Mouse (Mus musculus): ENCODE measurements around the gene Pfdn2.
A peak's percentile ranks its signal among the peaks of the same experiment; 100 is the strongest.

The Pfdn2 gene

DNA sequence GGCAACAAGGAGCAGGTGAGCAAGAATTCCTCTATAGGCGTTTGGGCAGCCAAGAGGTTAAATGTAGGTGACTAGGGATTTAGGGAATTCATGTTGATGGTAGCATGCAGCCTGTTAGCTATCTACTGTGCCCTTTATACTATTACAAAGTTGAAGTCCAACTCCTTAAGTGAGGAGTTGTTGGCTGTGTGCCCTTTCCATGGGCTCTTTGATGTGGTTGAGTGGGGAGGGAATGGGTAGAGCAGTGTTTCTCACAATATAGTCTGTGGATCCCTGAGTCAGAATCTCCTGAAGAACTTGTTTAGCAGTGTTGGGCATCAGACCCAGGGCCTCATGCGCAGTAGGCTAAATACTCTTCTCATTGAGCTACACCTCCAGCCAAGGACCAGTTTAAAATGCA, 11.3 kb downstream of the Pfdn2 start:
- DNase-seq (ENCODE audit: low spot score) = no peak

DNA sequence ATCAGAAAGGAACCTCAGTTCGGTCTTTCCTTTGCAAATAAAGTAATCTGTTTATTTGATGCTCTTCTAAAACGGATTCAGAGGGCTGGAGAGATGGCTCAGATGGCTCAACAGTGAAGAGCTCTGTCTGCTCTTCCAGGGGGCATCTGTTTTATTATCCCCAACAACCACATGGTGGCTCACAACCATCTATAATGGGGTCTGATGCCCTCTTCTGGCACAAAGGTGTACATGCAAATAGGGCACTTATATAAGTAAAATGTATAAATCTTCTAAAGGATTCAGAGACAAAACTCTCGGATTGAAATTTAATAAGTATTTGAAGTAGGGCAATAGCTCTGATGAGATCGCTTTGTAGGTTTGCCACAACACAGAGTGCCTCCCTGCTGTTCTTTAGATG, 13.0 kb downstream of the Pfdn2 start:
- no peak for DNase-seq (ENCODE audit: low spot score)

DNA sequence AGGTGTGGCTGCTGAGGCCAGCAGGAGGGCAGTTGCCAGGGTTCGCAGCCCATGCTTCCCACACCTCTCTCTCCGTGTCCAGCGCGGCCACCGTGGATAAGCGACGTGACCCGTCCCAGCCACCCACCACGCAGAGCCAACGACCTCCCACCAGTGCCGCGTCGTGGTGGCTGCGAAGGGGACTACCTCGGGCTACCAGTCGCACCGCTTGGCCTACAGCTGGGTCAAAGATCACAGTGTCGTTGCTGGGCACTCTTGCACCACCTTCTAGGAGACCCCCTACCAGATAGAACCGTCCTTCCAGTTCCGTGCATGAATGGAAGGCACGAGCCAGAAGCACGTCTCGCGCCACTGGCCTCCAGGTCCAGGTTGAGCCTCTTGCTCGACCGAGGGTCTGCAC, 14.8 kb downstream of the Pfdn2 start:
- DNase-seq (ENCODE audit: low spot score) = no peak

DNA sequence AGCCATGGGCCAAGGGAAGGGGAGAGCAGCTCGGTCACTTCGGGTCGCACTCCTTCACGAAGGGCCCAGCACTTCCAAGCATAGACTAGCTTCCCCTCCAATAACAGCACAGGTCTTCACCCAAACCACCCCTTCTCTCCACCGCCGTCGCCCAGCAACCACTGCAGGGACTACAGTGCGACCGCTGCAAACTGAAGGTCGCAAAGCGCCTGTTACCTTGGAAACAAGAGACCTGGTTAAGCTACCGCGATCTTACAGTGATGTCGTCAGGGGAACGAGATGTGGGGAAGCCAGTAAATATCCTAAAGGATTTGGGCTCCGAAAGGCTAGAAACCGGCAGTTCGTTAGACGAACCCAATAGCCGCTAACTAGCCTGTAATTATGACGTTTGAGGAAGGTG, 15.2 kb downstream of the Pfdn2 start, which contains the start of gene Klhdc9:
Gene Klhdc9, minus strand, starts transcription at position 143 of the 400 bp plus-strand sequence.
- peak; percentile 89 for DNase-seq (ENCODE audit: low spot score)

DNA sequence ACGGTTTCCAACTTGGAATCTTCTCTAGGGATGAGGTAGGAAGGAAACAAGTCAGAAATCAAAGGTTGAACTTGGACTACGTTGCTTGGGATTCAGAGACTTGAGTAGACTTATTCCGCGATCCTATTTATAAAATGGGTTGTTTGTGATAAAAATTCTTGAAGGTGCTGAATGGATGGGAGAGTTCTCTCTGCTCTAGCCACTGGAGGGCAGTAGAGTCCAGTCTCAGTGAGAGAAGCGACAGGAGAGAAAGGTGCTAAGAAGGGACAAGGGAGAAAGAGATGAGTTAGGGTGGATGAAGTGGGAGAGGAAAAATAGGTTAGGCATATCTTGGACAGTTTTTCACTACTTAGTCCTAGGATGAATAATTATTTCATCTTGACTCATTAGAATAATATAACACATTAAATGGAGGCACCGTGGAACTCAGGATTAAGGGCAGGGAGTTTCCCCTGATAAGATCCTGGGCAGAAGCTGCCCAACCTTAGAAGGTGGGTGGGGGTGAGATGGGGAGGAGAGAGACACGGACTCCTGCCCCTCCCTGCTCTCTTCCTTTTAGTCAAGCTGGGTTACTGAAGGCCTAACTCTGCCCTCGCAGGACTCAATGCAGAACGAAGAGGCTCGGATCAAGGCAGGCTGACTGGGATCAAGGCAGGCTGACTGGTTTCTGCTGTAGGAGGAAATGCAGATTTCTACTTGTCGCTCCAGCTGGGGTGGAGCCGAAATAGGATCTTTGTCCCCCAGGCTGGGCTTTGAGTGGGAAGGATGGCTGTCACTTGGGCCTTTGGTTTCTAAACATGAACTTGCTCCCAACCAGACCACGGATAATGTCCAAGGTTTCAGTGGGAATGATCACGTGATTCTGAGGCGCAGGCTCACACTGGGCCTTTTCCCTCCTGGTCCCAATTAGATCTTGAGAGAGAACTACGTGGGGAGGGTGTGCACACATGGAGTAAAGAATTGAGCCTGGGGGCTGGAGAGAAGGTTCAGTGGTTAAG, 15.9 kb downstream of the Pfdn2 start:
- peak; percentile 64 for DNase-seq (ENCODE audit: low spot score)

DNA sequence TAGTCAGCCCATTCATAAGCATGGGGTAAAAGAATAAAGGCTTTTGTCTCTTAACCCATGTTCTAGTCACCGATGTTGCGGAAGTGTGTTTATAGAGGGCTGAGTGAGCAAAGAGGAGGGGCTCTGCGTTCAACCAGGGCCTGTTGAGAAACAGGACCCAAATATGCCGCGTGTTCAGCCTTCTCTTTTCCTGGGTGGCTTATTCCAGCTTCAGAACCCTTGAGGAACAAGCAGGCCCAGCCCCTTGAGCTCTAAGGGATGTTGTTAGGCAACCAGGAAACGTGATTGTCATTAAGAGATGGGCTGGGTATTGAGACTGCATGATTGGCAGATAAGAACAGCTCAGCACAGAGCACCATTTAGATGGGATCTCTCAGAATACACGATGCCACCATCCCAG, 20.5 kb downstream of the Pfdn2 start:
- no peak for DNase-seq (ENCODE audit: low spot score)

DNA sequence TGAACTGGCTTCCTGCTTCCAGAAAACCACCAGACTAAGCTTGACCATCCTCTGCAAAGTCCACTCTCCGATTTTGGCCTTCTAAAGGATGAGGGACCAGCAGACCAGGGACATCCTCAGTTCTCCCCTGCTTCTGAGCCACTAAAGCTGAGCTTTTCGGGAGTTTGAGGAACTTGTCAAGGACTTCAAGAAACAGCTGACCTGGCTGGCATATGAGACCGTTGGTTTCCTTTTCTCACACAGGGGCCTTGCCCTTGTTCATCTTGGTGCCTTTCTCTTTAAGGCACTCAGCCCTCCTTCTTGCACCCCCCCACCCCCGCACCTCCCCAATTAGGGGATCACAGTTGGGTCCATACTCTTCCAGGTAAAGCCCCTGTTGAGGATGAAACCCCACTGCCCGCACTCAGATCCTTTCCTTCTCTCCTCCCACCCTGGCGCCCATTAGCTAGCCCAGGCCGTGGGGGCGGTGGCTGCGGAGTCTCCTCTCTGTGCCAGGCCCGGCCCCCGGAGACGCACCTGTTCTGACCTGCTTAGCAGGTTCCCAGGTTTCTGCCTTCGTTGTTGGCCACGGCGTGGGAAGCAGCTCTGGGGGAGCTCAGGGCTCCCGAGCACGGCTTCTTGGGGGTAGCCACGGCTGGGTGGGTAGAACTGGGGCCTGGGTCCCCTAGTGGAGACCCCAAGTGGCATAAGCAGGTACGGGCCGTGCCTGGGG, 24.5 kb downstream of the Pfdn2 start, which contains the start of gene Nectin4:
Gene Nectin4, plus strand, starts transcription at position 255 of the 712 bp plus-strand sequence.
- DNase-seq (ENCODE audit: low spot score) = no peak

DNA sequence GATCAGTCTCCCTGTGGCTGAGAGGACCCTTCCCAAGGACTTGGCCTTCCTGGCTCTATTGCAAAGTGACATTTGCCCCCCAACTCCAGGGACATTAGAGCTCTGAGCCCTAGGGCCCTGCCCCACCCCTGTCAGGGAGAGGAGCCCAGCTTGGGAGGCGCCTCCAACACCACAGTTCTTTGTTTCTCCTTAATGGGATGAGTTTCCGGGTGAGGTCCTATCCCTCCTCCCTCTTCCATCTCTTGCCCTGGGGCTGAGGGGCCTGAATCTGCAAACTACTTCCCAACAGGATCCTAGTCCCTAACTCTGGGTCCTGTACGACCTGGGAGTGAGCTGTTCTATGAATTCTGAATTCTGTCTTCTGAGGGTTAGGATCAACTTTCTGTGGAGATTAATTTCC, 27.4 kb downstream of the Pfdn2 start:
- DNase-seq (ENCODE audit: low spot score) = no peak

DNA sequence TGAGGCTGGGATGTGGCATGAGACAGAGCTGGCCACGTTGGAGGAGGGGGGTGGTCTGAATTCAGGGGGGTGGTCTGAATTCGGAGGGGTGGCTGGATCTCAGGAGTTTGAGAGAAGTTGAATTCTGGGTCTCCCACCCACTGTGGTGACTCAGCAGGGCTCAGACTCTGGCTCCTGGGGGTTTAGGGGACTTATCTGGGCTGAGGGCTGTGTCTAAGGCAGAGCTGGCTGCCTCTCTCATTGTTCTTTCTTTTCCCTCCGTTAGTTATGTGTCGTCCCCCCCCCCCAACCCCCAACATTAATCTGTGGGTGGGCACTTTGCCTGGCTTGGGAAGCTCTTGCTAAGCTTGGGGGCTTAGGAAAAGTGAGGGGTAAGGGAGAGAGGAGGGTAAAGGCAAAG, 28.5 kb downstream of the Pfdn2 start:
- no peak for DNase-seq (ENCODE audit: low spot score)

DNA sequence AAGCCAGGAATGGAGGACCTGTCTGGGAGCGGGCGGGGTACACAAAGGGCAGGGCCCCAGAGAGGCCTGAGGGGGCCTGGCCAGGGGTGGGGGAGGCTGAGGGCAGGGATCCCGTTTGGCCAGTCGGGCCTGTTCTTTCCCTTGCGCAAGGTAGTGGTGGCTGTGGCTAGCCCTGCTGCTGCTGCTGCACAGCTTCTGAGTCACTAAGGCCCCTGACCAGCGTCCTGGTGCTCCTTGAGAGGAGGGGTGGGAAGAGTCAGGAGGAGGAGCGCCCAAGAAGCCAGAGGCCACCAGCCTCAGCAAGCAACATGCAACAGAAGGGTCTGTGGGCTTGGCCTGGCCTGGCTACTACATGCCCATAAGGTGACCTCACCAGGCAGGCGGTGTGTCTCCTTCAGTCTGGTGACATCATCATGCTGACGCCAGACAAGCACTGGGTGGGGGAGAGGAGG, 30.2 kb downstream of the Pfdn2 start:
- DNase-seq (ENCODE audit: low spot score) = no peak

DNA sequence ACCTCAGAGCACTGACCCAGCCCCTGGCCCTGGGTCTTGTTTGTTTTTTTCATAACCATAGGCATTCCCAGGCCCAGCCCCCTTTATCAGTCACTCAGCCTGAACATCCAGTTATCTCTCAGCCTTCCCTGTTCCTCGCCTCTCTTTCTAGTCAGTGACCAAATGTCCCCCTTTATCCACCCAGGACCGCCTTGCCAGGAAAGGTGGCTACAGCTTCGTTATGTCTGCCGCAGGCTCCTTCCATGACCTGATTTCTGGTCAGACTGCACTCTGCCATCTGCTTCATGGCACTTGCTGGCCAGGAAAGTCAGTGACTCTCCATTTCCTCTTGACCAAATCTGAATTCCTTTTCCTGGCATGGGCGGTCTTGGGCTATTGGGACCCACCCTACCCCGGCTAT, 32.8 kb downstream of the Pfdn2 start:
- no peak for DNase-seq (ENCODE audit: low spot score)

DNA sequence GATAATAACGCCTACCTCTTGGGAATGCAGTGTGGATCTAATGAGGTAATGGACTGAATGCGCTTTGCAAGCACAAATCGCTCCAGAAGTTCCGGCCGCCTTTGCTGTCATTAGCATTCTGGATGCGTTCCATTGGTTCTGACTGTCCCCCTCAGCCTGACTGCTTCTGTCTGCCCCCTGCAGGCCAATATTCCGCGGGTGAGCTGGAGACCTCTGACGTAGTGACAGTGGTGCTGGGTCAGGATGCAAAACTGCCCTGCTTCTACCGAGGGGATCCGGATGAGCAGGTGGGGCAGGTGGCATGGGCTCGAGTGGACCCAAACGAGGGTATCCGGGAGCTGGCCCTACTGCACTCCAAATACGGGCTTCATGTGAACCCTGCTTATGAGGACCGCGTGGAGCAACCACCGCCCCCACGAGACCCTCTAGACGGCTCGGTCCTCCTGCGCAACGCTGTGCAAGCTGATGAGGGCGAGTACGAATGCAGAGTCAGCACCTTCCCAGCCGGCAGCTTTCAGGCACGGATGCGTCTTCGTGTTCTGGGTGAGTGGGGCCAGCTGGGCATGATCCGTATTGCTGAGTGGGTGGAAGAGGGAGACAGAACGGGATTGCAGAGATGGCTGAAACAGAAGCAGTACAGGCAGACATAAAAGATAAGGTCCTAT, 34.6 kb downstream of the Pfdn2 start:
- DNase-seq (ENCODE audit: low spot score) = peak; percentile 51

DNA sequence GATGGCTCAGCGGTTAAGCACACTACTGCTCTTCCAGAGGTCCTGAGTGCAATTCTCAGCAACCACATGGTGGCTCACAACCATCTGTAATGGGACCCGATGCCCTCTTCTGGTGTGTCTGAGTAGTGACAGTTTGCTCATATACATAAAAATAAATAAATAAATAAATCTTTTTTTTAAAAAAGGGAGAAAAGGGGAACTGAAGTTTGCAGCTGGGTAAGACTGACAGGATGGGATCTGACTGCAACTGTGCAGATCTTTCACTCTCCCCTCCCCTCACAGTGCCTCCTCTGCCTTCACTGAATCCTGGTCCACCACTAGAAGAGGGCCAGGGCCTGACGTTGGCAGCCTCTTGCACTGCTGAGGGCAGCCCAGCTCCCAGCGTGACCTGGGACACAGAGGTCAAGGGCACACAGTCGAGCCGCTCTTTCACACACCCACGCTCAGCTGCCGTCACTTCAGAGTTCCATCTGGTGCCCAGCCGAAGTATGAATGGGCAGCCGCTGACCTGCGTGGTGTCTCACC, 36.7 kb downstream of the Pfdn2 start:
- no peak for DNase-seq (ENCODE audit: low spot score)

DNA sequence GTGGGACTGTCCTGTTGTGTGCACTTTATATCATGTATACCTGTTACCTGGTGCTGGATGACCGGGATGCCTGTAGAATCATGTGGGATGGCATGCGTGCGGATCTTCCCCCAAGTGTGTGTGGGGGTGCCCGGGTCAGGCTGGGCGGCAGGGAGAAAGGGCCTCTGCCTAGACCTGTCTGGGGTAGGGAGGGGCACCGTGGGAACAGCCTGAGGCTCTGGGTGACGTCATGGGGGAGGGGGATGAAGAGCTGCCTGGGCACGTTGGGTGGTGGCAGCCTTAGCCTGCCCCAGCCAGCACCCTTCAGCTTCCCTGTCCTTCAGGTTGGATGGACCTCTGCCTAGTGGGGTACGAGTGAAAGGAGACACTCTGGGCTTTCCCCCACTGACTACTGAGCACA, 38.9 kb downstream of the Pfdn2 start:
- DNase-seq (ENCODE audit: low spot score) = no peak

DNA sequence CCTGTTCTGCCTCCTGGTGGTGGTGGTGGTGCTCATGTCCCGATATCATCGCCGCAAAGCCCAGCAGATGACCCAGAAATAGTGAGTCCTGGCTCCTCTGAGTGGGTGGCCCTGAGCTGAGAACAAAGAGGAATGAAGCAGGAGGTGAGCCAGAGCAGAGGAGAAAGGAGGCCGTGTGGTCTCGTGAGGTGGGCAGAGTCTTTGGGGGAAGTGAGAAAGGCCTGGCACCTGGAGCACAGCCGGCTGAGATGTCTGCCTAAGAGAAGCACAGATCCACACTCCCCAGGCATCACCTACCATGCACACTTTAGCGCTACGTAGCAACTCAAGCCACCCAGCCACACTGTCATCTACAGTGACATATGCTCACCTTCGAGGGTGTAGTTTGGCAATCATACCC, 39.7 kb downstream of the Pfdn2 start:
- no peak for DNase-seq (ENCODE audit: low spot score)

DNA sequence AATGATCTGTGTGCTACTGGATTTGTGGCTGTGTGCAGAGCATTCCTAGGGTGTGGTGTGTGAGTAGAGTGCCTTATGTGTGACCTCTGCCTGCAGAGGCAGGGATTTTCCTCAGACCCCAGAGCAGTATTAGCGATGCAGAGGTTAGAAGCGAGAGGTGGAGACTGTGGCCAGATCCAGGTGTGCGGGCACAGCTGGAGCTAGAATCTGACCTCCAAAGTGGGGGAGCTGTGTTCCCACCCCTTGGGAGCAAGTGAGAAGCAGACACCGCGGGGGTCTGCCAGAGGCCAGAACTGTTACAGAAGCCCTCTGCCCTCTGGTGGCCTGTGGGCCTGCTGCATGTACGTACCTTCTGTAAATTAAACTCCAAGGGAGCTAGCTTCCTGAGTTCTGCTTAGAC, 41.6 kb downstream of the Pfdn2 start:
- no peak for DNase-seq (ENCODE audit: low spot score)

DNA sequence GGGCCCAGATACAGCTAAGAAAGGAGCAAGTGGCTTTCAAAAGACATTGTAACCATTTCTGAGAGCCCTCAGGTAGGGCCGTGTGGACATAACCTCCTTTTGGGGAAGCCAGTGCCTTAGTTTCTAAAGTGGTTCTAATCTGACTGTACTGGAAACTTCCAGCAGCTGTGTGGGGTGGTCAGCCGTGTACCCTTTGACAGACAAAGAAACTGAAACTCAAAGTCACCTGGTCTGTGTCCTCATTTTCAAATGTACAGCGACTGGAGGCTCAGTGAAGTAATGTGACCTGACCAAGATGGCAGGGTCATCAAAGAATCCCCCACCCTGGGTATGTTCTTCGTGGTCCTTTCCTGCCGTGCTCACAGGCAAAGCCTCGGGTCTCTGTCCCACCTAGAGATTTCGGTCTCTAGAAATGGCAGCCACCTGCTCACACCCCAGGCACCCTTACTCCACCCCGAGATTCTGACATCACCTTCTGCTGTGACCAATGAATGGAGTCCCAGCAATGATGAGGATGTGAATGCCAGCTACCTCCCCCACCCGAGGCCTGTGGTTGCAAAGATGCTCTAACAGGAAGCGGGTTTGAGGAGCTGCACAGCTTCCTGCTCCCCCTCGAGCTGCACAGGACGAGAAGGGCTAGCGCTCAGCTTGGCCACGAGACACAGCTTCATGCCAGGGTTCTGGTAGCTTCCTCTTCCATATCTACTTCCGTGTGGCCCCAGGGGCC, 43.1 kb downstream of the Pfdn2 start, which contains the start of gene Arhgap30:
Gene Arhgap30, plus strand, starts transcription at position 579 of the 727 bp plus-strand sequence.
- no peak for DNase-seq (ENCODE audit: low spot score)

DNA sequence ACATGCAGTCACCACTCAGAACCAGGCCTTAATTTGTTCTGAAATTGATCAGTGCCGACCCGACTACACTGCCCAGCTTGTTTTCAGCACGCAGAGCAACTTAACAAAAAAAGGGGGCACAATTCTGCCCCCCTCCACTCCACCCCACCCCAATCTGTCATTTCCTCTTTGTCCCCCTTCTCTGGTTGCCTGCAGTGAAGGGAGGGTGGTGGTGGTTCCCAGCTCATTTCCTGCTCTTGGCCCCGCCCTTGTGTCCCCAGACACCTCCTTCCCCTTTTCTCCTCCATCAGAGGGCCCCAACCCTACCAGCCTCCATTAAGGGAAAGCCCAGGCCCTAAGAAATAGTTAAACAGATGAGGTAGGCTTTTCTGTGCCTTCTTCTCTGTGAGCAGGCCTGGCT, 44.6 kb downstream of the Pfdn2 start:
- no peak for DNase-seq (ENCODE audit: low spot score)

DNA sequence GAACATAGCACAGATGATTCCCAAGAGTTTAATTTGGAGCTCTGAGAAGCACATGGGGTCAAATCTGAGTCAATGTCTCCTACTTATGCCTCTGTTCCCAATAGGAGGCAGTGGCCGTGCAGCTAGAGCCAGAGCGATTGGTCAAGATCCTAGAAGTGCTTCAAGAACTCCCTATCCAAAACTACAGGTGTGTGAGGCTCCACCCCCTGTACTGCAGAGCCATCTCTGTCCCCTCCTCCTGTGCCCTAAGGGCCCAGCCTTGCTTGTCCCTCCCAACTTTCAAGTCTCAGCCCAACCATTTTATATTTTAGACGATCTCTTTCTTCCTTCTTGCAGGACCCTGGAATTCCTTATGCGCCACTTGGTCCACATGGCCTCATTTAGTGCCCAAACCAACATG, 56.4 kb downstream of the Pfdn2 start:
- no peak for DNase-seq (ENCODE audit: low spot score)

DNA sequence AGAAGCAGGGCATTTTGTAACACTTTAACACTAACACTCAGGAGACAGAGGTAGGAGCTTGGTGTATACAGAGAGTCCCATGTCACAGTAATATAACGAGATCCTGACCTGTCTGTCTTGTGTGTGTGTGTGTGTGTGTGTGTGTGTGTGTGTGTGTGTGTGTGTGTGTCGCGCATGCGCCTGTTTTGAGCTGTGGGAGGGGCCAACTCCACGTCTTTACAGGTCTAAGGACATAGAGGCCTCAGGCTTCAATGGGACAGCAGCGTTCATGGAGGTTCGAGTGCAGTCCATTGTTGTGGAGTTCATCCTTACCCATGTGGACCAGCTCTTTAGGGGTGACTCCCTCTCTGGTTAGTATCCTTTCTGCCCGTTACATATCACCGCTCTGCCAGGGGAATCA, 57.5 kb downstream of the Pfdn2 start:
- no peak for DNase-seq (ENCODE audit: low spot score)

DNA sequence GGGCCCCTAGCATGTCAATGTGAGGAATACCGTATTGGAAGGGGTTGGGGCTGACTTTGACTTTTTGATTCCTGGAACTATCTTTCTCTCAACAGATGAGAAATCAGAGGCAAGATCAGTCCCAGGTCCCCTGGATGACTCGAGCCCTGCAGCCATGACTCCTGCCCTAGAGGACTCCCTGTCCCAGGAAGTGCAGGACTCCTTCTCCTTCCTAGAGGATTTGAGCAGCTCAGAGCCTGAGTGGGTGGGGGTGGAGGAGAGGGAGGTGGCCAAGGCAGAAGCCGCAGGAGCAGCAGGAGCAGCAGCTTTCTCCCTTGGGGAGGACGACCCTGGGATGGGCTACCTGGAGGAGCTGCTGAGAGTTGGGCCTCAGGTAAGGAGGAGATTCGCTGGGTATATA, 61.8 kb downstream of the Pfdn2 start:
- no peak for DNase-seq (ENCODE audit: low spot score)

Data from ovary, postnatal 14 days (tissue).